Mouse (Mus musculus) midbrain, postnatal 0 days (tissue): ENCODE data around the gene Ntpcr. TPM values are rescaled to one million over a fixed set of nuclear protein-coding genes. Genes with fewer than 3 reads are reported as not detected.

Source experiments
- ATAC-seq: fragments of 200-750 bp; cut with Nextera tagmentation; 2 replicates; pipeline ENCODE4 v1.8.0; 2017; ENCODE audit warnings: moderate number of reproducible peaks, mild to moderate bottlenecking, moderate TSS enrichment, moderate library complexity; ENCODE audit not compliant: low FRiP score
- DNase-seq: peaks from one replicate; pipeline ENCODE4 v3.0.0-alpha.2; 2015; ENCODE audit warnings: low spot score
- H3K27ac ChIP-seq: fragments of 300-500 bp; sonication (generic); 2 replicates; pipeline ENCODE4 v1.5.1; 2014; ENCODE audit warnings: low read depth, mild to moderate bottlenecking, low read length, mixed read lengths
- H3K27me3 ChIP-seq: fragments of 300-500 bp; sonication (generic); 2 replicates; pipeline ENCODE4 v1.6.1; 2014; ENCODE audit warnings: low read length, control low read depth, mixed read lengths; ENCODE audit not compliant: insufficient read depth
- H3K36me3 ChIP-seq: fragments of 300-500 bp; sonication (generic); 2 replicates; pipeline ENCODE4 v1.6.1; 2014; ENCODE audit warnings: low read length, control low read depth, mixed read lengths; ENCODE audit not compliant: insufficient read depth
- H3K4me1 ChIP-seq: fragments of 300-500 bp; sonication (generic); 2 replicates; pipeline ENCODE4 v1.6.1; 2014; ENCODE audit warnings: mild to moderate bottlenecking, control low read depth, antibody characterized with exemption, low read length, mixed read lengths; ENCODE audit not compliant: insufficient read depth
- H3K4me2 ChIP-seq: fragments of 300-500 bp; sonication (generic); 2 replicates; pipeline ENCODE4 v1.6.1; 2014; ENCODE audit warnings: low read depth, mild to moderate bottlenecking, low read length, mixed read lengths; ENCODE audit not compliant: poor library complexity, severe bottlenecking
- H3K4me3 ChIP-seq: fragments of 300-500 bp; sonication (generic); 2 replicates; pipeline ENCODE4 v1.5.1; 2014; ENCODE audit warnings: low read depth, mild to moderate bottlenecking, low read length, moderate library complexity
- H3K9ac ChIP-seq: fragments of 300-500 bp; sonication (generic); replicated peaks from 2 replicates; pipeline ENCODE4 v1.6.1; 2014; ENCODE audit warnings: mild to moderate bottlenecking, low read length, moderate library complexity, mixed read lengths; ENCODE audit not compliant: poor library complexity, severe bottlenecking
- H3K9me3 ChIP-seq: fragments of 300-500 bp; sonication (generic); 2 replicates; pipeline ENCODE4 v1.6.1; 2016; ENCODE audit warnings: low read length, control low read depth
- CTCF ChIP-seq: IDR thresholded peaks from 2 replicates; pipeline ENCODE4 v1.5.1; 2016; ENCODE audit warnings: antibody characterized with exemption, mild to moderate bottlenecking
- WGBS: fragments of 180-500 bp; shearing (Covaris S2); extraction: QIAGEN DNeasy Blood & Tissue Kit; methylation state at CpG from one replicate; pipeline ENCODE4 v1.1.7; 2014; 5-methylcytosine and 5-hydroxymethylcytosine counted together
- polyA plus RNA-seq: library from polyadenylated mRNA; unstranded; fragments of >200 nt; fragmentation: Nextera tagmentation; extraction: Ambion mirVana; gene quantifications from 2 replicates; pipeline ENCODE4 v1.2.1, GENCODE M21; 2015
- total RNA-seq: library from RNA; depleted of rRNA; stranded (reverse); fragments of >200 nt; gene quantifications from 2 replicates; pipeline ENCODE4 v1.2.3, GENCODE M21; 2014

The Ntpcr gene
- total and polyA plus RNA-seq, 2 experiments from 2014 or later, result 24.1 to 32.2 TPM

- Histone ChIP-seq H3K9ac (no peak overlapping the region), H3K4me1 (no peaks in the 10 kb centered on the region), H3K4me2 (no peak overlapping the region), H3K4me3 (no peak overlapping the region), H3K9me3 (no peaks in the 10 kb centered on the region), H3K36me3 (no peaks in the 10 kb centered on the region), H3K27ac (no peak overlapping the region), H3K27me3 (no peaks in the 10 kb centered on the region)
- ATAC-seq (no peak), DNase-seq (no peak)
- 78% methylated on average over 2 of the region's 2 CpGs for WGBS
- no peak for TF ChIP-seq CTCF
Measured at GRCm38 (mm10) chr8:125741855-125742254, 12.1 kb downstream of the Ntpcr start.

- 72% methylated on average over 8 of the region's 8 CpGs for WGBS
- H3K4me2 ChIP-seq, result no peak overlapping the region
Measured at GRCm38 (mm10) chr8:125742406-125742805, 12.6 kb downstream of the Ntpcr start.

GRCm38 (mm10) chr8:125744914-125745576 is 15.3 kb downstream of the Ntpcr start:
- DNase-seq, result no peak
- Histone ChIP-seq H3K4me1 (no peaks in the 10 kb centered on the region), H3K27ac (no peak overlapping the region), H3K36me3 (no peaks in the 10 kb centered on the region), H3K27me3 (no peaks in the 10 kb centered on the region), H3K4me2 (no peak overlapping the region), H3K9ac (no peak overlapping the region), H3K4me3 (no peak overlapping the region), H3K9me3 (no peaks in the 10 kb centered on the region)
- WGBS, result 87% methylated on average over 10 of the region's 10 CpGs
- TF ChIP-seq CTCF, result no peak
- ATAC-seq, result no peak

More at GRCm38 (mm10) chr8:125742406-125742805, 12.6 kb downstream of the Ntpcr start:
- H3K4me1 ChIP-seq, result no peaks in the 10 kb centered on the region
- no peaks in the 10 kb centered on the region for H3K27me3 ChIP-seq
- DNase-seq (no peak), ATAC-seq (no peak)
- H3K9ac ChIP-seq, result no peak overlapping the region
- TF ChIP-seq CTCF, result no peak
- no peaks in the 10 kb centered on the region for H3K36me3 ChIP-seq
- no peak overlapping the region for H3K4me3 ChIP-seq
- no peak overlapping the region for H3K27ac ChIP-seq
- H3K9me3 ChIP-seq, result no peaks in the 10 kb centered on the region

GRCm38 (mm10) chr8:125747390-125747789 is 17.6 kb downstream of the Ntpcr start:
- H3K4me2 ChIP-seq, result no peak overlapping the region
- H3K9ac ChIP-seq, result no peak overlapping the region
- H3K27me3 ChIP-seq, result no peaks in the 10 kb centered on the region
- no peak for TF ChIP-seq CTCF
- H3K36me3 ChIP-seq, result peaks cover 9% of the 10 kb centered on the region
- DNase-seq (no peak), ATAC-seq (no peak)
- no peak overlapping the region for H3K4me3 ChIP-seq
- no peaks in the 10 kb centered on the region for H3K9me3 ChIP-seq
- H3K4me1 ChIP-seq, result no peaks in the 10 kb centered on the region
- no peak overlapping the region for H3K27ac ChIP-seq
- WGBS, result 77% methylated on average over 8 of the region's 8 CpGs

GRCm38 (mm10) chr8:125750846-125751245 is 21.1 kb downstream of the Ntpcr start:
- H3K9me3 ChIP-seq, result no peaks in the 10 kb centered on the region
- H3K36me3 ChIP-seq, result peaks cover 19% of the 10 kb centered on the region
- H3K27ac ChIP-seq, result no peak overlapping the region
- no peak overlapping the region for H3K4me2 ChIP-seq
- WGBS, result 65% methylated on average over 8 of the region's 8 CpGs
- no peak overlapping the region for H3K4me3 ChIP-seq
- H3K27me3 ChIP-seq, result no peaks in the 10 kb centered on the region
- H3K9ac ChIP-seq, result no peak overlapping the region
- H3K4me1 ChIP-seq, result no peaks in the 10 kb centered on the region
- ATAC-seq (no peak), DNase-seq (no peak)
- TF ChIP-seq CTCF, result no peak

- Histone ChIP-seq H3K27ac (no peak overlapping the region; the same call in 1 of the 2 replicates), H3K4me1 (no peaks in the 10 kb centered on the region), H3K9ac (no peak overlapping the region), H3K36me3 (peaks cover 27% of the 10 kb centered on the region), H3K27me3 (no peaks in the 10 kb centered on the region), H3K9me3 (no peaks in the 10 kb centered on the region), H3K4me2 (no peak overlapping the region), H3K4me3 (no peak overlapping the region)
- TF ChIP-seq CTCF, result no peak
- DNase-seq (peak; percentile 24), ATAC-seq (no peak)
- 67% methylated on average over 8 of the region's 8 CpGs for WGBS
Measured at GRCm38 (mm10) chr8:125755896-125756295, 26.1 kb downstream of the Ntpcr start.
